Mouse (Mus musculus) kidney, adult 8-10 months (tissue): ENCODE measurements around the gene Samd14.
"Not testable (repeated sequence)": the region's sequence is repeated elsewhere in the genome, so short reads cannot be mapped to it uniquely, and the experiment has no call there.

Source experiments
- DNase-seq, 2 experiments: peaks; one replicate each; pipeline ENCODE4 v3.0.0; 2022

Samd14 gene

DNA sequence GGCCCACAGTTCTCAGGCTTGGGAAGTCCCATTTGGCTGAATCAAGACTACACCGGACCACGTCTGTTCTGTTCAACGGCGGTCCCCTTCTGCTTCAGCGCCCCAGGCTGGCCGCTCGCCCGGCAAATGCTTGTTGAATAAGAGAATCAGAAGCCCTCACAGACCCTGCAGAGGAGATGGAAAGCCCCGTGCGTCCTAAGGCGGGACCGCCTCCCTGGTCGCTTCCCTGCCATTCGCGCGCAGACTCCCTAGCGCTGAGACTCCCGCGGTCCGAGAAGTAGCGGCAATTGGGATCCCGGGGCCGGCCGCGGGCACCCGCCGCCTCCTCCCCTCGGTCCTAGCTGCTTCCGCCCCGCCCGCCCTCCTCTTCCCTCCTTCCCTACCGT is at the start of gene Samd14:
Gene Samd14 (plus strand): TSS at position 251 of the 386 bp plus-strand sequence.
- peak in 1 of 2 experiments; percentile 36 for DNase-seq

GRCm38 (mm10) chr11:94962534-94963101 is 47.1 kb upstream of the Samd14 start:
- no peak for DNase-seq

DNA sequence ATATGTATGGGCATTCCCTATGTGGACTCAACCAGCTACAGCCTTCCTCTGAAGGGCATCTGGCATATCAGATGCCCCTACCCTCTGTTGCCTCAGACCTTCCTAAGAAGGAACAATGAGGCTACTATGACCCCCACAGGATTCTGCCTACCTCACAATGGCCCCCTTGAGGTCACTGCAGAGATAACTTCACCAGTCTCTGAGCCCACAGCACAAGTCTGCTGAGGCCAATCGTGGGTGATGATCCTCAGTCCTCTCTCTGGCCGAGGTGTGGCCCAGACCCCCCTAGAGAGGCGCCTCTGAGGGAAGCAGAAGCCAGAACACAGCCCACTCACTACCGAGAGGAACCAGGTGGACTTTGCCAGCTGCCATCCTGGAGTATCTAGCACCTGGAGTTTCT is 42.3 kb upstream of the Samd14 start, which contains the start of gene Hils1:
Gene Hils1 (plus strand): TSS at position 175 of the 400 bp plus-strand sequence.
- no peak for DNase-seq

- no peak for DNase-seq
These were observed 41.5 kb upstream of the Samd14 start for GRCm38 (mm10) chr11:94968187-94968586.

DNA sequence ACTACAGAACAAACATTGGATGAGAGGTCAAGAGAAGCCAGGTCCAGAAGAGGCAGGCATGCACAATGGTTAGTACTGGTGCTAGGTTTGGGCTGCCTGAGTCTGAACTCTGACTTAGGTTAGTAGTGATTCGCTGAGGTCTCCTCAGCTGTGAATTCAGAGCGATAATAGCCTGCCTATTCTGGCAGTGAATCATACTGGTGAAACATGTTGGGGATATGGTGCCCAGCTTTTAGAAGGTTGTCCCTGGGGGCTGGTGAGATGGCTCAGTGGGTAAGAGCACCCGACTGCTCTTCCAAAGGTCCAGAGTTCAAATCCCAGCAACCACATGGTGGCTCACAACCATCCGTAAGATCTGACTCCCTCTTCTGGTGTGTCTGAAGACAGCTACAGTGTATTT is 40.0 kb upstream of the Samd14 start:
- DNase-seq: not testable (repeated sequence)

- peak; percentile 46 to 71 for DNase-seq
These were observed 39.3 kb upstream of the Samd14 start for GRCm38 (mm10) chr11:94970210-94970943.

- no peak for DNase-seq
These were observed 37.6 kb upstream of the Samd14 start for GRCm38 (mm10) chr11:94971895-94972615.

GRCm38 (mm10) chr11:94972887-94973286 is 36.8 kb upstream of the Samd14 start:
- no peak for DNase-seq

- no peak for DNase-seq
These were observed 36.4 kb upstream of the Samd14 start for GRCm38 (mm10) chr11:94973313-94973712.

GRCm38 (mm10) chr11:94974951-94975350 is 34.7 kb upstream of the Samd14 start:
- no peak for DNase-seq

GRCm38 (mm10) chr11:94976199-94976598 is 33.5 kb upstream of the Samd14 start, which contains the start of gene Sgca:
Gene Sgca (minus strand): TSS chr11:94976327.
- DNase-seq: no peak

DNA sequence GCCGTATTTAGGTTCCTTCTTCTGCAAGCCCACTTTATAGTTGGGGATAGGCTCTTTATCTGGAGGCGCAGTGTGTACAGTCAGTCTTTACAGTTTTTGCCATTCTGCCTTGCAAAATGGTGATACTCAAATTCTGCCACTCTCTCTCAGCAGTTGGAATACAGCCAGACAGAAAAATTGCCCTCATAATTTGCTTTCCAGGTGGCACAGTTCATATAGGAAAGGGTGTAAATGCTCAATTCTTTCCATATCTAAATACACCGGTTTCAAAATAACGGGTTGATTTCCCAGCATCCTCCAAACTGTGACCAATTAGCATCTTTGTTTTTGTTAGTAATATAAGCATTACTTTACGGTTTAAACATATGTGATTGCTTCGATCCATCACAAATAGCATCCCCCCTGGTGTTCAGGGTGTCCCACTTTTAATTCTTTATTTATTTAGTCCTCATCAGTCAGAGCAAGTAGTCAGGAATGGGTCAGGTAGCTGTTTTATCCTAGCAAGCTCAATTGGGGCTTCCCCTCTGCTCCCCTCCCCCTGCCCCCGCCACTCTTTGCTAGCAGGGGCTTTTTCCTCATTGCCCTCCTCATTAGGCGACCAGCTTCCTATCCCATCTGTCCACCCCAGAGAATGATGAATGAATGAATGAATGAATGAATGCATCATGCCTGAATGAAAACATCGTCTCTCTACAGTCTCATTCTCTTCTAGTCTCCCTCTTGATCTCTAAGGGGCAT is 31.3 kb upstream of the Samd14 start:
- DNase-seq: no peak

DNA sequence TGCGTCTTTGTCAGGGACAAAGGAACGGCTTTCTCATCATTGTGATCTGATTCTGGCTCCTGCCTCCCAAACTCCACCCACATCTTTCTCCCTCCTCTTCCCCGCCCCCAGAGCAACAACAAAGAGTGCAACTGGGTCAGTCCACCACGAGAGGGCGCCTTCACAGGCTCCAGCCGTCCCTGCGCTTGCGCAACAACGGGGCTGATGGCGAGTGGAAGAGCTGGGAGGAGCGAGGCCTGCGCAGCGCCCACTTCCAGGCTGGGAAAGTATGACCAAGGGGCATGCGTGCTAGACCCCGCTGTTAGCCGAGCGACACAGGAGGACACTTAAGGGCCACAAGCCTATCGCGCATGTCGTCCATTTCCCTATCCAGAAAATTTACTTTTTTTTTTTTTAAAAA is 30.7 kb upstream of the Samd14 start:
- peak; percentile 94 to 95 for DNase-seq

- DNase-seq: no peak
These were observed 30.1 kb upstream of the Samd14 start for GRCm38 (mm10) chr11:94979462-94980179.

DNA sequence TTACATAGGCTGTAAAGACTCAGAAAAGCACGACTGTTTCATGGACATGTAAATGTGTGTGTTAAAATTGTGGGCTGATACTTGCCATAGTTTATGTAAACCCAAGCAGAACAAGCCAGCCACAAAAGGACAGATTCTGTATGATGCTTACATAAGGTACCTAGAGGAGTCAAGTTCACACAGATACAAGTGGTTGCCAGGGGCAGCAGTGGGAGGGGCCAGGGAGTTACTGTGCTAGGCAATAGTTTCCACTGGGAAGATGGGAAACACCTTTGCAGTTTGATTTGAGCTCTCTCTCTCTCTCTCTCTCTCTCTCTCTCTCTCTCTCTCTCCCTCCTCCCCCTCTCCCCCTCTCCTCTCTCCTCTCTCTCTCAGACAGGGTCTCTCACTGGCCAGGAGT is 24.5 kb upstream of the Samd14 start:
- no peak for DNase-seq

DNA sequence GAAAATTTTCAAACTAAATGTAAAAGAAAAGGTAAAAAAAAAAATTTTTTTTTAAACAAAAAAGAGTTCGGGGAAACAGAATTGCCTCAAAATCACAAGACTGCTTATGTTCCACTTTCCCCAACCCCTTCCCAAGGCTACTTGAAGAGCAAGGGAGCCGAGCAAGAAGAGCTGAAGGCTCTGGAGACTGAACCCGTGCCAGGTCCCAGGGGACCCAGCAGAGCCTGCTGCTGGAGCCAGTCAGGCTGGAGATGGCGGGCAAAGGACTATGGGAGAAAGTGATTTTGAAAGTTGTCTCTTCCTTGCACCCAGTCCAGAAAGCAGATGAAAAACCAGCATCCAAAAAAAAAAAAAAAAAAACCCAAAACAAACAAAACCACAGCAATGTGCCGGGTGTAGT is 23.9 kb upstream of the Samd14 start:
- DNase-seq: no peak

DNA sequence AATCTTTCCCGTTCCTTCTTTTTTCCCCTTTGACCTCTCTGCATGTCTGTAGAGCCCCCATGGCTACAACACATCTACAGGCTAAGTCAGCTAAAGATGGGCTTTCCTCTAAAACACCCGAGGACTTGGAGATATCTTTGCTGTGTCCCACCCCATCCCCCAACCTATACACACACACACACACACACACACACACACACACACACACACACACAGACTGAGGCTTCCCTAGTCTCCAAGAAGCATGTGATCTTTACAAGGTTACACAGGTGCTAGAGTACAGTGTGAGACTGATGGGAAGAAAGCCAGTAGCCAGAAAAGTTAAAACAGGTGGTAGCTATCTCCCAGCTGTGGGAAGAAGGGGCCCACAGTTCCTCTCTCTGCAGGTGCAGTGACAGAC is 23.2 kb upstream of the Samd14 start:
- no peak for DNase-seq

GRCm38 (mm10) chr11:94987341-94987740 is 22.3 kb upstream of the Samd14 start:
- no peak for DNase-seq

- DNase-seq: no peak
These were observed 21.8 kb upstream of the Samd14 start for GRCm38 (mm10) chr11:94987851-94988250.

GRCm38 (mm10) chr11:94988780-94989561 is 20.7 kb upstream of the Samd14 start:
- DNase-seq: no peak

- DNase-seq: peak; percentile 81 to 86
These were observed 20.1 kb upstream of the Samd14 start for GRCm38 (mm10) chr11:94989562-94990017.
